8 mouse cellular contexts compared by ENCODE assay signal in genomic region chr7:27233300-27233699, GRCm38 (mm10). TPM values are rescaled to one million over a fixed set of nuclear protein-coding genes. Genes with fewer than 3 reads are reported as not detected.
DNase-seq lines count a peak whose midpoint lies in the region; ATAC-seq and TF ChIP-seq lines count a peak whose summit lies in the region.

No protein-coding gene starts in this region.

- H3K9me3 ChIP-seq in limb, embryonic 15.5 days: no peaks in the 10 kb centered on the region
- H3K9me3 ChIP-seq in stomach, postnatal 0 days (ENCODE audit: control insufficient read depth, low read length): no peaks in the 10 kb centered on the region

- TF ChIP-seq POLR2A in thymus, adult 2 months (IDR thresholded peaks at IDR 0.05; ENCODE audit: control insufficient read depth, extremely low read depth, insufficient read depth, low read length, poor library complexity): no peak

- TF ChIP-seq CTCF in gastrocnemius, adult 2 months (IDR thresholded peaks at IDR 0.05): no peak
- no peak for TF ChIP-seq CTCF in thymus, adult 2 months (IDR thresholded peaks at IDR 0.05; ENCODE audit: borderline replicate concordance, control insufficient read depth, extremely low read depth, insufficient read depth, low read length, poor library complexity)
- TF ChIP-seq CTCF in stomach, postnatal 0 days (IDR thresholded peaks at IDR 0.05; ENCODE audit: low read depth): no peak

- no peak for DNase-seq in gastrocnemius, adult 2 months
- DNase-seq in gastrocnemius, postnatal 4 days (ENCODE audit: low spot score in 2 of 2): no peak
- DNase-seq in thymus, adult 2 months: no peak
- no peak for DNase-seq in thymus, postnatal 0 days (ENCODE audit: low spot score)
- no peak for DNase-seq in stomach, postnatal 0 days (ENCODE audit: low spot score)
- no peak for DNase-seq in frontal cortex, postnatal 25 days (ENCODE audit: low spot score in 2 of 2)
- DNase-seq in urinary bladder, postnatal 25 days (ENCODE audit: low spot score): no peak

- H3K9ac ChIP-seq in limb, embryonic 15.5 days: peak overlapping the region; percentile 50
- H3K9ac ChIP-seq in stomach, postnatal 0 days (ENCODE audit: low read length): peak overlapping the region; percentile 67

- peak overlapping the region; percentile 76 for H3K4me3 ChIP-seq in gastrocnemius, adult 2 months
- H3K4me3 ChIP-seq in thymus, adult 2 months (ENCODE audit: control insufficient read depth, insufficient read depth, low read length): peak overlapping the region; percentile 54
- peak overlapping the region; percentile 61 for H3K4me3 ChIP-seq in limb, embryonic 15.5 days
- H3K4me3 ChIP-seq in stomach, postnatal 0 days (ENCODE audit: low read depth, low read length): peak overlapping the region; percentile 60

- H3K4me2 ChIP-seq in limb, embryonic 15.5 days: peak overlapping the region; percentile 69
- H3K4me2 ChIP-seq in stomach, postnatal 0 days (replicated peaks; ENCODE audit: low read depth): peak overlapping the region; percentile 64

- peak overlapping the region; percentile 86 for H3K27ac ChIP-seq in gastrocnemius, adult 2 months
- no peak overlapping the region for H3K27ac ChIP-seq in thymus, adult 2 months (ENCODE audit: control insufficient read depth, insufficient read depth, low read length)
- peak overlapping the region; percentile 84 for H3K27ac ChIP-seq in limb, embryonic 15.5 days
- peak overlapping the region; percentile 63; the same call in 1 of the 2 replicates for H3K27ac ChIP-seq in stomach, postnatal 0 days (replicated peaks)

- intact Hi-C loops in gastrocnemius, adult 2 months (cut with DNase I): loop anchor here (2.0 kb wide), 1 partner anchor 74 kb away; no protein-coding TSS in a partner anchor

- peaks cover 13% of the 10 kb centered on the region for H3K4me1 ChIP-seq in thymus, adult 2 months (replicated peaks; ENCODE audit: control insufficient read depth, insufficient read depth, low read length)
- H3K4me1 ChIP-seq in limb, embryonic 15.5 days: peaks cover 27% of the 10 kb centered on the region
- peaks cover 3% of the 10 kb centered on the region; the same call in 1 of the 2 replicates for H3K4me1 ChIP-seq in stomach, postnatal 0 days (replicated peaks; ENCODE audit: control insufficient read depth, insufficient read depth)

- 14% methylated on average over 6 of the region's 6 CpGs for WGBS in thymus, adult 2 months
- WGBS in limb, embryonic 15.5 days: 2% methylated on average over 6 of the region's 6 CpGs
- WGBS in stomach, postnatal 0 days: 1% methylated on average over 6 of the region's 6 CpGs

- no peaks in the 10 kb centered on the region for H3K36me3 ChIP-seq in thymus, adult 2 months (ENCODE audit: control insufficient read depth, insufficient read depth, low read length)
- peaks cover 7% of the 10 kb centered on the region for H3K36me3 ChIP-seq in limb, embryonic 15.5 days
- H3K36me3 ChIP-seq in stomach, postnatal 0 days (ENCODE audit: control insufficient read depth, insufficient read depth, low read length): no peaks in the 10 kb centered on the region

- H3K27me3 ChIP-seq in thymus, adult 2 months (ENCODE audit: control insufficient read depth, insufficient read depth, low read length): no peaks in the 10 kb centered on the region
- H3K27me3 ChIP-seq in limb, embryonic 15.5 days: no peaks in the 10 kb centered on the region
- no peaks in the 10 kb centered on the region for H3K27me3 ChIP-seq in stomach, postnatal 0 days (ENCODE audit: control insufficient read depth, insufficient read depth, low read length)

- ATAC-seq in limb, embryonic 15.5 days (ENCODE audit: insufficient number of reproducible peaks, low FRiP score, low TSS enrichment, low read depth): no peak
- ATAC-seq in stomach, postnatal 0 days (ENCODE audit: low FRiP score, low TSS enrichment): no peak

- no peak for TF ChIP-seq EP300 in stomach, postnatal 0 days (optimal IDR thresholded peaks at IDR 0.05)

RNA-seq across cellular contexts. Expression of gene Coq8b, which starts 0.5 kb away (rescaled TPM):
- 1 to 10 TPM; 3.2 to 3.4 TPM for total RNA-seq in gastrocnemius, adult 2 months (2021)
- 10 to 100 TPM in 1 of 2 experiments, 1 to 10 TPM in 1; 8.6 to 10.3 TPM for total RNA-seq in gastrocnemius, postnatal 4 days (2021)
- polyA plus RNA-seq in thymus, adult 2 months (2012; rRNA removed): 53.1 and 57.8 TPM in 2 replicates
- 15.8 and 15.9 TPM in 2 replicates for polyA plus RNA-seq in thymus, postnatal 0 days (2015; fragmentation: Nextera tagmentation; extraction: Ambion mirVana)
- polyA plus RNA-seq in limb, embryonic 15.5 days (2015; fragmentation: Nextera tagmentation; extraction: Ambion mirVana): 21.0 and 22.3 TPM in 2 replicates
- polyA plus RNA-seq in stomach, postnatal 0 days (2015; fragmentation: Nextera tagmentation; extraction: Ambion mirVana): 25.0 and 26.6 TPM in 2 replicates

RNA-seq across cellular contexts. Expression of gene Itpkc, which starts 4.8 kb away (rescaled TPM):
- total RNA-seq in gastrocnemius, adult 2 months (2021): 1 to 10 TPM; 3.9 to 4.3 TPM
- 1 to 10 TPM; 7.2 to 8.5 TPM for total RNA-seq in gastrocnemius, postnatal 4 days (2021)
- polyA plus RNA-seq in thymus, adult 2 months (2012; rRNA removed): 12.2 and 12.4 TPM in 2 replicates
- polyA plus RNA-seq in thymus, postnatal 0 days (2015; fragmentation: Nextera tagmentation; extraction: Ambion mirVana): 2.3 TPM in 2 replicates
- polyA plus RNA-seq in limb, embryonic 15.5 days (2015; fragmentation: Nextera tagmentation; extraction: Ambion mirVana): 11.6 and 12.1 TPM in 2 replicates
- polyA plus RNA-seq in stomach, postnatal 0 days (2015; fragmentation: Nextera tagmentation; extraction: Ambion mirVana): 11.6 and 12.2 TPM in 2 replicates

RNA-seq across cellular contexts. Expression of gene Numbl, which starts 24.9 kb away (rescaled TPM):
- total RNA-seq in gastrocnemius, adult 2 months (2021): 1 to 10 TPM; 3.8 to 4.2 TPM
- 10 to 100 TPM; 26.3 to 32.3 TPM for total RNA-seq in gastrocnemius, postnatal 4 days (2021)
- 10.3 and 10.7 TPM in 2 replicates for polyA plus RNA-seq in thymus, adult 2 months (2012; rRNA removed)
- 3.2 and 3.5 TPM in 2 replicates for polyA plus RNA-seq in thymus, postnatal 0 days (2015; fragmentation: Nextera tagmentation; extraction: Ambion mirVana)
- polyA plus RNA-seq in limb, embryonic 15.5 days (2015; fragmentation: Nextera tagmentation; extraction: Ambion mirVana): 38.9 and 41.7 TPM in 2 replicates
- polyA plus RNA-seq in stomach, postnatal 0 days (2015; fragmentation: Nextera tagmentation; extraction: Ambion mirVana): 12.8 and 14.6 TPM in 2 replicates

RNA-seq across cellular contexts. Expression of gene Snrpa, which starts 37.2 kb away (rescaled TPM):
- 10 to 100 TPM; 32.5 to 37.3 TPM for total RNA-seq in gastrocnemius, adult 2 months (2021)
- 10 to 100 TPM; 57.3 to 63.7 TPM for total RNA-seq in gastrocnemius, postnatal 4 days (2021)
- polyA plus RNA-seq in thymus, adult 2 months (2012; rRNA removed): 293 and 316 TPM in 2 replicates
- 165 and 192 TPM in 2 replicates for polyA plus RNA-seq in thymus, postnatal 0 days (2015; fragmentation: Nextera tagmentation; extraction: Ambion mirVana)
- 215 and 227 TPM in 2 replicates for polyA plus RNA-seq in limb, embryonic 15.5 days (2015; fragmentation: Nextera tagmentation; extraction: Ambion mirVana)
- 82.2 and 82.7 TPM in 2 replicates for polyA plus RNA-seq in stomach, postnatal 0 days (2015; fragmentation: Nextera tagmentation; extraction: Ambion mirVana)

RNA-seq across cellular contexts. Expression of gene BC024978, which starts 37.7 kb away (rescaled TPM):
- total RNA-seq in gastrocnemius, adult 2 months (2021): 10 to 100 TPM; 14.6 to 15.8 TPM
- 10 to 100 TPM; 12.3 to 12.6 TPM for total RNA-seq in gastrocnemius, postnatal 4 days (2021)
- polyA plus RNA-seq in thymus, adult 2 months (2012; rRNA removed): 20.4 and 20.9 TPM in 2 replicates
- polyA plus RNA-seq in thymus, postnatal 0 days (2015; fragmentation: Nextera tagmentation; extraction: Ambion mirVana): 2.5 and 4.0 TPM in 2 replicates
- 3.4 and 3.7 TPM in 2 replicates for polyA plus RNA-seq in limb, embryonic 15.5 days (2015; fragmentation: Nextera tagmentation; extraction: Ambion mirVana)
- 1.7 and 1.8 TPM in 2 replicates for polyA plus RNA-seq in stomach, postnatal 0 days (2015; fragmentation: Nextera tagmentation; extraction: Ambion mirVana)
